Mouse (Mus musculus) cerebellum, postnatal 25 days (tissue): ENCODE measurements at regions not wholly inside any gene's neighbourhood (a gene's known extent, or its start where the extent isn't known, plus 50 kb on each side); places are given as distances from the start of the nearest gene placed in this dataset.
"Not testable (repeated sequence)": the region's sequence is repeated elsewhere in the genome, so short reads cannot be mapped to it uniquely, and the experiment has no call there.

Source experiments
- DNase-seq, 2 experiments: peaks; one replicate each; pipeline ENCODE4 v3.0.0; 2021; ENCODE audit warnings: mixed read lengths in 2 of 2

- no peak for DNase-seq
These were observed 206.3 kb upstream of the Spef2 start for GRCm38 (mm10) chr15:9954941-9955340.

GRCm38 (mm10) chr15:9974999-9975398 is 202.0 kb upstream of the Prlr start:
- no peak for DNase-seq

- DNase-seq = no peak
These were observed 165.5 kb upstream of the Prlr start for GRCm38 (mm10) chr15:10011289-10012234.

- no peak for DNase-seq
These were observed 159.8 kb upstream of the Prlr start for GRCm38 (mm10) chr15:10017216-10017615.

- DNase-seq = no peak
These were observed 147.1 kb upstream of the Prlr start for GRCm38 (mm10) chr15:10029902-10030301.

- DNase-seq = no peak
These were observed 141.5 kb upstream of the Prlr start for GRCm38 (mm10) chr15:10035561-10035960.

- DNase-seq = not testable (repeated sequence)
These were observed 140.5 kb upstream of the Prlr start for GRCm38 (mm10) chr15:10036576-10036975.

- DNase-seq = no peak
These were observed 103.5 kb upstream of the Prlr start for GRCm38 (mm10) chr15:10073580-10073979.

GRCm38 (mm10) chr15:10074916-10075315 is 102.1 kb upstream of the Prlr start:
- DNase-seq = no peak

- DNase-seq = peak; percentile 15 to 18
These were observed 101.5 kb upstream of the Prlr start for GRCm38 (mm10) chr15:10075391-10076060.

GRCm38 (mm10) chr15:10076061-10076400 is 101.0 kb upstream of the Prlr start:
- peak in 1 of 2 experiments; percentile 29 for DNase-seq

- DNase-seq = no peak
These were observed 98.6 kb upstream of the Prlr start for GRCm38 (mm10) chr15:10078434-10078833.

GRCm38 (mm10) chr15:10079510-10079909 is 97.5 kb upstream of the Prlr start:
- DNase-seq = no peak

GRCm38 (mm10) chr15:10088691-10089090 is 88.3 kb upstream of the Prlr start:
- DNase-seq = no peak

GRCm38 (mm10) chr15:10090384-10091092 is 86.5 kb upstream of the Prlr start:
- no peak for DNase-seq

GRCm38 (mm10) chr15:10103350-10103749 is 73.7 kb upstream of the Prlr start:
- DNase-seq = no peak

GRCm38 (mm10) chr15:10105211-10105976 is 71.6 kb upstream of the Prlr start:
- DNase-seq = not testable (repeated sequence)

- DNase-seq = no peak
These were observed 70.2 kb upstream of the Prlr start for GRCm38 (mm10) chr15:10106853-10107252.
